Mouse (Mus musculus) lung, postnatal 36 days (tissue): ENCODE results near the gene Stxbp4.

Source experiments
- DNase-seq: peaks from one replicate; pipeline ENCODE4 v3.0.0; 2022; ENCODE audit warnings: mixed read lengths

Gene Stxbp4

DNA sequence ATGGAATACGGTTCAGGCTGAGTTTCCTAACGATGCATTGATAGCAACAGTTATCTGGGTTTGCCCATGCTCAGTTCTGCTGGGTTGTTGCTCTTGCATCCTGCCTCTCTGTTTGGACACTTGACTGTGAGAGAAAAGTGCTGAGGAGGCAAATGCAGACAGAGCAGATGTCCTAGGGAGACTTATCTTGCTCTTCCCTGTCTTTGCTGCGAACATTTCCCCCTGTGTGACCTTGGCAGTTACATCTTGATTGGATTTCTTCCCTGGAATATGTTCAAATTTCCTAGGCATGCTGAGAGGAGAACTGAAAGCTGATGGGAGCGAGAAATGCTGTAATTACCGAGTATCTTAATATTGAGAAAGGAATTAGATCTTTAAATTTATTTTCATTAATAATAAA is 186.4 kb downstream of the Stxbp4 start:
- DNase-seq, result no peak

DNA sequence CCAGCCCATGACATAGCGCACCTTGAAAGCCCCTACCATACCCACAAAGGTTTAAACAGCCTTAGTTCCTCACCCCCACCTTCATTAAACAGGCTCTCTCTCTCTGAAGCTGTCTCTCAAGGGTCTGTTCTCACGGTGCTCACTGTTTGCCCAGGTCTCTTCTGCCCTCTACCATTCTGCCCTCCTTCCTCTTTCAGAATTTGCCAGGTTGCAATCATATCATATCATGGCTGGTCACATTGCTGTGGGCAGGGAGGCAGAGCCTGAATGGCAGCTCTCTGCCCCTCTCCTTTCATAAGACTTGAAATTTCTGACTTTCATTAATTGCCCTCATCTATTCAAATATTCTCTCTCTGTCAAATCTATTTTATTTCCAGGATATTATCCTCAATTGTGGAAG is 195.4 kb downstream of the Stxbp4 start:
- no peak for DNase-seq

DNA sequence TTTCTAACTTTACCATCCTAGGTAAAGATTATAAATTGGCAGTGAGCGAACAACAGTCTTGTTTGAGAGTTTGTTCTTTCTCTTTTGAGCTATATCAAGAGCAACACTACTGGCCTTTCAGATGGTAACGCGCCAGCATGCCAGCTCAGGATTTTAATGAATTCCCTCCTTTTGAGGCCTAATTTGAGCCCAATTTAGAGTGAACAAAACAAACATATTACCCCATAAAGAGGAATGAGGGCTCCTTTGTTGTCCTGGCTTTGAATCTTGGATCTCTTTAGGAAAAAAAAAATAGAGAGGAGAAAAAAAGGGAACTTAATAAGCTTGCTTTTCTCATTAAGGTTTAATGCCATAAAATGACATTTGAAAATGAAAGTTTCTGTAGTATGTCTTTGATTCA is 197.0 kb downstream of the Stxbp4 start:
- no peak for DNase-seq

DNA sequence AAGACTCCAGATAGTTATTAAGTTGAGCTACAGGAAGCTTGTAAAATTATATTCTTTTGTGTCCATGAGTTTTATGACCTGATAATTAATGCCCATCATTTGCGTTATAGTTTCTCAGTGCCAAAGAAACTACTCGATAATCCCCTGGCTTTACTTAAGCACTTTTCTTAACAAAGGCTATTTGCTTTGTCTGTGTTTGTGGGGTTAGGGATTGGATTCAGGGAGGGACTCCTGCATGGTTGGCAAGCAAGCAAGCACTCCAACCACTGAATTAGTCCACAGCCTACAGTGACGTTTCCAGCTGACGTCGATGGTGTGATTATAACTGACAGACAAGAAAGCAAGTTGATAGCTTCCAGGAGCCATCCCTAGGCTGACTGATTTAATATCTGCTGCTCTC is 199.1 kb downstream of the Stxbp4 start:
- DNase-seq, result no peak
